Mouse (Mus musculus): Measurements from ENCODE around the gene Nudt12.

DNA sequence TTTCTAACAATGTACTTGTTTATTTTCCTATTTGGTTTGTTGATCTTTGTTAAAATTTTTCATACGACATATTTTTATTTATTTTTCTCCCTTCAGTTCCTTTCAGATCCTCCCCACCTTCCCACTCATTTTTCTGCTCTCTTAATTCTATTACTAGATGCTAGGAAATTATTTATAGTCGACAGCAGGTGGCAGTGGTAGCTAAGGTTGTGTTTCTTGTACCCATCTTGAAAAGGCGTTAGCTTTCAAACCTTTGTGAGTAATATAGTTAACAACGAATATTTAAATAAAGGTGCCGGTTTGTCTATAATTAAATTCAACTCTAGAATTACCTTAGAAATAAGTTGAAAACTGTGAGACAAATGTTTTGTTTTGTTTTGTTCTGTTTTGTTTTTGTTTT, 26.6 kb upstream of the Nudt12 start:
- TF ChIP-seq POLR2A (IDR thresholded peaks at IDR 0.05; ENCODE audit: borderline replicate concordance, control insufficient read depth, low read depth, low read length) (no peak), CTCF (IDR thresholded peaks at IDR 0.05; ENCODE audit: control insufficient read depth, insufficient read depth, low read length) (no peak)

Measured in bone marrow, adult 2 months (tissue).